Mouse (Mus musculus) lung, postnatal 14 days (tissue): ENCODE measurements around the gene Ntsr1.
A peak's percentile ranks its signal among the peaks of the same experiment; 100 is the strongest.

Source experiments
- DNase-seq: peaks from one replicate; pipeline ENCODE4 v3.0.0; 2021

The Ntsr1 gene

GRCm38 (mm10) chr2:180499741-180500140 is at the start of gene Ntsr1:
Gene Ntsr1 (plus strand): TSS chr2:180499976.
- no peak for DNase-seq

- no peak for DNase-seq
Measured at GRCm38 (mm10) chr2:180450529-180450928, 49.2 kb upstream of the Ntsr1 start.

GRCm38 (mm10) chr2:180455723-180456698 is 43.8 kb upstream of the Ntsr1 start, which contains the start of gene Slco4a1:
Gene Slco4a1 (plus strand): TSS chr2:180456245.
- DNase-seq = peak; percentile 84

- no peak for DNase-seq
Measured at GRCm38 (mm10) chr2:180456705-180457104, 43.1 kb upstream of the Ntsr1 start.

GRCm38 (mm10) chr2:180457680-180458079 is 42.1 kb upstream of the Ntsr1 start:
- no peak for DNase-seq

- DNase-seq = no peak
Measured at GRCm38 (mm10) chr2:180459437-180459836, 40.3 kb upstream of the Ntsr1 start.

GRCm38 (mm10) chr2:180460801-180461200 is 39.0 kb upstream of the Ntsr1 start:
- no peak for DNase-seq

- no peak for DNase-seq
Measured at GRCm38 (mm10) chr2:180462593-180462992, 37.2 kb upstream of the Ntsr1 start.

- peak; percentile 21 for DNase-seq
Measured at GRCm38 (mm10) chr2:180466505-180466904, 33.3 kb upstream of the Ntsr1 start.

GRCm38 (mm10) chr2:180468871-180469270 is 30.9 kb upstream of the Ntsr1 start:
- DNase-seq = no peak

- DNase-seq = no peak
Measured at GRCm38 (mm10) chr2:180469768-180470167, 30.0 kb upstream of the Ntsr1 start.

GRCm38 (mm10) chr2:180472306-180473079 is 27.3 kb upstream of the Ntsr1 start:
- DNase-seq = peak; percentile 39

- DNase-seq = peak; percentile 49
Measured at GRCm38 (mm10) chr2:180473080-180473440, 26.7 kb upstream of the Ntsr1 start.

- DNase-seq = no peak
Measured at GRCm38 (mm10) chr2:180474864-180475263, 24.9 kb upstream of the Ntsr1 start.

GRCm38 (mm10) chr2:180482274-180482673 is 17.5 kb upstream of the Ntsr1 start:
- no peak for DNase-seq

GRCm38 (mm10) chr2:180484882-180485281 is 14.9 kb upstream of the Ntsr1 start:
- DNase-seq = no peak

- DNase-seq = no peak
Measured at GRCm38 (mm10) chr2:180485306-180485705, 14.5 kb upstream of the Ntsr1 start.

- no peak for DNase-seq
Measured at GRCm38 (mm10) chr2:180488210-180488751, 11.5 kb upstream of the Ntsr1 start.

- no peak for DNase-seq
Measured at GRCm38 (mm10) chr2:180495906-180496305, 3.9 kb upstream of the Ntsr1 start.

- DNase-seq = no peak
Measured at GRCm38 (mm10) chr2:180500726-180501125, 950 bp downstream of the Ntsr1 start.

GRCm38 (mm10) chr2:180501217-180501967 is 1.6 kb downstream of the Ntsr1 start:
- no peak for DNase-seq

- DNase-seq = no peak
Measured at GRCm38 (mm10) chr2:180506281-180506680, 6.5 kb downstream of the Ntsr1 start.
